Mouse (Mus musculus) heart, adult 2 months (tissue): ENCODE results near the gene Rora.

Source experiments
- CTCF ChIP-seq: fragments of 200-600 bp; IDR thresholded peaks from 2 replicates; pipeline ENCODE4 v1.8.1; 2022; ENCODE audit warnings: antibody characterized with exemption, mild to moderate bottlenecking, moderate library complexity
- POLR2A ChIP-seq: fragments of 200-500 bp; IDR thresholded peaks from 2 replicates; pipeline ENCODE4 v1.6.1; 2011; ENCODE audit warnings: mild to moderate bottlenecking, low read depth, low read length, control low read depth; ENCODE audit not compliant: insufficient read depth

GRCm38 (mm10) chr9:69043920-69044613 is 390.5 kb downstream of the Rora start:
- TF ChIP-seq POLR2A (no peak), CTCF (no peak)
